Mouse (Mus musculus): ENCODE data around the gene Accs.

Gene Accs

GRCm38 (mm10) chr2:93849505-93850089 is at the start of gene Accs:
Gene Accs (minus strand): TSS chr2:93849943.
- peak; percentile 59 for DNase-seq (ENCODE audit: low read depth, low spot score)

DNA sequence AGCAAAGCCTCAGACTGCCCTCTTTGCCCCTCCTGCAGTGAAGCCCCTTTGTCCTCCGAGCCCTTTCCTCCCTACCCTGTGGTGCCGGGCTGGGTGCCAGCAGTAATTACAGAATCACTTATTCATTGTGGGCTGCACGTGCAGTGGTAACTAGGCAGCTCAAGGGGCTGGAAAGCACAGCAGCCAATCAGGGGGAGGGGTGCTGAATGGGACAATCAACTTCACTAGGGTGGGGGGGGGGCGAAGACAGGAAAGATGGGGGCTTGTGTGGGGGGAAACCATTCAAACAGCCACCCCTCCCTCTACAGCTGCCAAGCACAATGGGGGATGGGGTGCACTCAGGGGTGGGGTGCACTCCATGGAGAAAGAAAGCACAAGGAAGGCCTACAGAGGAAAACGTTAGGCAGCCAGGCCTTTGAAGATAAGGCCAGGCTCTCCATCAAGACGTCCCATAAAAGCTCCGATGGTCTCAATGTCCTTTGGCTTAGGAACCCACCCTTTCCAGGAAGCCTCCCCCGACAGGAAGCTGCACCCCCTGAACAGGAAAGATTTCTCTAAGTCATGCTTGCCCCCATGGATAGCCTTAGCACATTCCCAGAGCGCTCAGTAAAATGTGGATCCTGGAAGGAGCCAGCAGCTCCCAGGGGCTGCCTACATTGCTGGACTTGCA is 42.0 kb upstream of the Accs start:
- peak; percentile 53 for DNase-seq (ENCODE audit: low read depth, low spot score)

- no peak for DNase-seq (ENCODE audit: low read depth, low spot score)
Measured at GRCm38 (mm10) chr2:93890143-93890542, 40.4 kb upstream of the Accs start.

- DNase-seq (ENCODE audit: low read depth, low spot score) = no peak
Measured at GRCm38 (mm10) chr2:93889071-93889470, 39.3 kb upstream of the Accs start.

- DNase-seq (ENCODE audit: low read depth, low spot score) = no peak
Measured at GRCm38 (mm10) chr2:93888366-93888765, 38.6 kb upstream of the Accs start.

DNA sequence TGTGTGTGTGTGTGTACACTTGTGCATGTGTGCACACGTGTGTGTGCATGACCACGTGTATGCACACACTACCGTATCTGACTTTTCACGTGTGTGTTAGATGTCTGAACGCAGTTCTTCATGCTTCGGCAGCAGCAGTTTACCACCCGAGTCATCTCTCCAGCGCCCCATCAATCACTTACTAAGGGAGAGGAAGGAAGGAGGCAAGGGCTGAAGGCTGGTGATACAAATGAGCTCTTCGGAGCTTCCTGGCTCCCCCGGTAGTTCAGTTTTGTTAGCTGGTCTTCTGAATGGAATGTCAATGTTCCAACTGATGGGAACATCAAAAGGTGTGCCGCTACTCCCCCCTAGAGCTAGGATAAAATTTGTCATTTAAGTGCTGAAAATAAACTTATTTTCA is 37.5 kb upstream of the Accs start:
- no peak for DNase-seq (ENCODE audit: low read depth, low spot score)

- DNase-seq (ENCODE audit: low read depth, low spot score) = no peak
Measured at GRCm38 (mm10) chr2:93886013-93886794, 36.5 kb upstream of the Accs start.

DNA sequence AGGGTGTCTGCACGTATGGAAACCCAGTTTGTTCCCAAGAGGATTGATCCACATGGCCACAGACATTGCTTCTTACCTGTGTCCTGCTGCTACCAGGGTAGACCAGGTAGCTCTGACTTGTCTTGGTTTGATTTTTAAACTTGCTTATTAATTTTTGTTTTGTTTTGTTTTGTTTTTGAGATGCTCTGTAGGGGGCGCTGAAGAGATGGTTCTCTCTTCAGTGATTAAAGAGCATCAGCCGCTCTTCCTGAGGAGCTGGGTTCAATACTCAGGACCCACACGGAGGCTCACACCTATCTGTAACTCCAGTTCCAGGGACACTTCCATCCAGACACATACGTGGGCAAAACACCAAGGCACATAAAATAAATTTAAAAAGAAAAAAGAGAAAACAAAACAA is 33.3 kb upstream of the Accs start:
- DNase-seq (ENCODE audit: low read depth, low spot score) = no peak

- no peak for DNase-seq (ENCODE audit: low read depth, low spot score)
Measured at GRCm38 (mm10) chr2:93881640-93882367, 32.1 kb upstream of the Accs start.

DNA sequence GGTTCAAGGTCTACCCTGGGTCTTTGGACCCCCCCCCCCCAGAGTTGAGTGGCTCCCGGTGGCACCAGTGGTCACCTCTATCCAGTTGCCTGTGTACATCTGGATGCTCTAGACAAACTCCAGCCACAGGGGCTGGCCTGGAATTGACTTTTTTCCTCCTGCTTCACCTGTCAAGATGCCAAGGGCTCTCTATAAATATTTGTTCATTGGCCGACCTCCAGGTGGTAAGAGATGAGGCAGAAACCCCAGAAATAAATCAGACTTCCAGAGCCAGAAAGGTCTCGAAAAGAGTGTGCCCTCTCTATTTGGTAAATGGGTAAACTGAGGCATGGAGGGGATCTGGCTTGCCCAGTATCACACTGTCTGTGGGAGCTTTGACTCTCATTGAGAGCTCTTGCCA is 31.2 kb upstream of the Accs start:
- DNase-seq (ENCODE audit: low read depth, low spot score) = no peak

DNA sequence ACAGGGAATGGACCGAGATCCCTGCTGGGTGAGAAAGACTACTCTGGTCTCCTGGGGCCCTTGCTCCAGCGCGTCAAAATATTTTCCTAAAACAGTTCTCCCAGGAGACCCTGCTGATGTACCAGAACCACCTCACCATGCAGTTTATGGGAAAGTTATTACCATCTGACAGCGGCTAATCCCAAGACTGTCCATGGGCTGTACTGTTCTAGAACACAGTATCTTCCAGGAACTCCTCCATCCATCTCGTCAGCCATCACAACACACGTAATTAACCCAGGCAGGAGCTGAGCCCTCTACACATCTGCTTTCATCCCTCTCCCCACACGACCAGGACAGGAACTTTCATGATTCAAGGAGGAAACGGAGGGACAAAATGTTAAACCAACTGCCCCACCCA is 30.7 kb upstream of the Accs start:
- no peak for DNase-seq (ENCODE audit: low read depth, low spot score)

GRCm38 (mm10) chr2:93877005-93877404 is 27.3 kb upstream of the Accs start:
- no peak for DNase-seq (ENCODE audit: low read depth, low spot score)

DNA sequence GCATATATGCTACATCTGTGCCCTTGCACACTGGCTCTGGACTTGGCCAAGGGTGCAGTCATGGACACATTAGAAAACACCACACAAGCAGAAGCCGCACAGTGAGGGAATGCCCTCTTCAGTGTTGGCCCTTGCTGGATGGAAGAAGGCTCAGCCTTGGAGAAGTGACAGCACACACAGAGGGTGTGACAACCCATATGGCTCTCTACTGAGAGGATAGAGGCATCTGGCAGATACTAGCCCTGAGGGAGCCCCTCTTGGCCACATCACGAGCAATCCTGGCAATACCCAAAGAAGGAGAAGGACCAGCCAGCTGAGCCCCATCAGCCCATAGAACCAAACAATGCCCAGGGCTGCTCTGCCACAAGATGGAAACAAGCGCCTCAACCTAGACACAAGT is 24.9 kb upstream of the Accs start:
- no peak for DNase-seq (ENCODE audit: low read depth, low spot score)

DNA sequence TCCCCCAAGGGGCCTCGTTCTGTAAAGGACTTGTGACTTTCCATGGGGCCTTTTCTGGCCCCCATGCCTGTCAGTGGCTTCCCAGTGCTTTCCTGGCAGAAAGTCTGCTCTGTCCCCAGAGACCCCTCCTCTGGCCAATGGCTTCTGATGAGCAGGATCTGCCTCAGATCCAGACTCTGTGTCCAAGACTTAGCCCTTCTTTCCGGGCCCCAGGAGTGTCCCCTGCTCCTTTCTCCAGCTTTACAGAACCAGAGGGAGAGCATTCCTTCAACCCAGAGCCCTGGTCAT is 24.4 kb upstream of the Accs start:
- no peak for DNase-seq (ENCODE audit: low read depth, low spot score)

- DNase-seq (ENCODE audit: low read depth, low spot score) = no peak
Measured at GRCm38 (mm10) chr2:93873449-93874226, 23.9 kb upstream of the Accs start.

GRCm38 (mm10) chr2:93872257-93872656 is 22.5 kb upstream of the Accs start:
- DNase-seq (ENCODE audit: low read depth, low spot score) = no peak

DNA sequence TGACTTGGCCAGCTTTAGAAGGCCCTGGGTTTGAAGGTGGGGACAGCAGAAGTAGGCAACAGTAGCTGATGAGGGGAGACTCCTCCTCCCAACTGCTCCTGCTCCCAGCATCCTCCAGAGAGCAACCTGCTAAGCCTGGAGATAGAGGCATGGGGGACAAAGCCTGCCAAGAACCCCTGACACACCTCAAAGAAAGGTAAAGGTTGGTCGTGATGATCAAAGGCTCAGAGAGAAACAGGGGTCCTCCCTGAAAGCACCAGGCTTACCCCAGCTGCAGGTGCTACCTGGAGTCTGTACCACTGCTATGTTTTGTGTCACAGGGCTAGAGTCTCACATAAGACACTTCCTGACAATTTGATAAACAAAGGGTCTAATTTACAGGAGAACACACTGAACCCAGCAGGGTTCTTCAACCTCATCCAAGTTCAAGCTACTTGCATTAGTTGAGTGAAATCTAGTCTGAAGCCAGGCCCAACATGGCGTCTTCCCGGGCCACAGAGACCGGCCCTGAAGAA is 21.7 kb upstream of the Accs start:
- DNase-seq (ENCODE audit: low read depth, low spot score) = no peak

DNA sequence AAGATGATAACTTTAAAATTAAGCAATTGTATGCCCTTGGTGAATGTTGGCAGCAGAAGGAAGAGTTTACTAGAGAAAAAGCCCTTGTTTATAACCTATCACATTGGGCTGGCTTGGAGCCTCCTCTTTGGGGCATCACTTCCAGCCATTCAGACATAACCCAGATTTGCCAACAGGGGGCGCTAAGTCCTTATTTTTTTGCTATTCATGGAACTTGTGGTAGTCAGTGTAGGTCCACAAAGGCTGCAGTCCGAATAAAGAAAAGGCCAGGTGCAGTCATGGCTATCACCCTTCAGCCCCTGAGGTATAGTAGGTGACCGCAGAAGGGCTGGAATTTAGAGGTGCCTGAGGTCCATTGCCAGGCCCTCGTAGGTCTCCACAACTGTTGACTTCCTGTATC is 21.1 kb upstream of the Accs start:
- peak; percentile 34 for DNase-seq (ENCODE audit: low read depth, low spot score)

GRCm38 (mm10) chr2:93869107-93869600 is 19.4 kb upstream of the Accs start, which contains the start of gene Accsl:
Gene Accsl (minus strand): TSS chr2:93869157.
- no peak for DNase-seq (ENCODE audit: low read depth, low spot score)

- DNase-seq (ENCODE audit: low read depth, low spot score) = no peak
Measured at GRCm38 (mm10) chr2:93868566-93868965, 18.8 kb upstream of the Accs start.

GRCm38 (mm10) chr2:93863229-93863628 is 13.5 kb upstream of the Accs start:
- no peak for DNase-seq (ENCODE audit: low read depth, low spot score)

Measured in telencephalon, adult 2 months (tissue).